Mouse (Mus musculus): ENCODE data around the gene Tnks1bp1. TPM values are rescaled to one million over a fixed set of nuclear protein-coding genes. Genes with fewer than 3 reads are reported as not detected.

Gene Tnks1bp1
- total RNA-seq, 2 experiments from 2014 or later = 109 to 131 TPM

GRCm38 (mm10) chr2:85067903-85068625 is 20.2 kb downstream of the Tnks1bp1 start:
- intact Hi-C loops (cut with DNase I) = no loop called here
- DNase-seq (ENCODE audit: low spot score in 2 of 2) = no peak

- intact Hi-C loops (cut with DNase I) = no loop called here
- no peak for DNase-seq (ENCODE audit: low spot score in 2 of 2)
Observed at GRCm38 (mm10) chr2:85068626-85069025, 20.8 kb downstream of the Tnks1bp1 start.

- intact Hi-C loops (cut with DNase I) = no loop called here
- DNase-seq (ENCODE audit: low spot score in 2 of 2) = no peak
Observed at GRCm38 (mm10) chr2:85070086-85070485, 22.3 kb downstream of the Tnks1bp1 start.

- intact Hi-C loops (cut with DNase I) = no loop called here
- no peak for DNase-seq (ENCODE audit: low spot score in 2 of 2)
Observed at GRCm38 (mm10) chr2:85071921-85072320, 24.1 kb downstream of the Tnks1bp1 start.

- DNase-seq (ENCODE audit: low spot score in 2 of 2) = no peak
Observed at GRCm38 (mm10) chr2:85073751-85074150, 25.9 kb downstream of the Tnks1bp1 start.

GRCm38 (mm10) chr2:85088716-85089646 is 41.2 kb downstream of the Tnks1bp1 start:
- intact Hi-C loops (cut with DNase I) = no loop called here

More at GRCm38 (mm10) chr2:85073751-85074150, 25.9 kb downstream of the Tnks1bp1 start:
- intact Hi-C loops (cut with DNase I) = no loop called here

GRCm38 (mm10) chr2:85091325-85091724 is 43.5 kb downstream of the Tnks1bp1 start:
- DNase-seq (ENCODE audit: low spot score in 2 of 2) = no peak
- intact Hi-C loops (cut with DNase I) = no loop called here

More at GRCm38 (mm10) chr2:85088716-85089646, 41.2 kb downstream of the Tnks1bp1 start:
- no peak for DNase-seq (ENCODE audit: low spot score in 2 of 2)

- intact Hi-C loops (cut with DNase I) = no loop called here
- no peak for DNase-seq (ENCODE audit: low spot score in 2 of 2)
Observed at GRCm38 (mm10) chr2:85093376-85093775, 45.6 kb downstream of the Tnks1bp1 start.

- peak in 1 of 2 experiments; percentile 2 for DNase-seq (ENCODE audit: low spot score in 2 of 2)
- intact Hi-C loops (cut with DNase I) = no loop called here
Observed at GRCm38 (mm10) chr2:85095906-85096305, 48.1 kb downstream of the Tnks1bp1 start.

GRCm38 (mm10) chr2:85098014-85098413 is 50.2 kb downstream of the Tnks1bp1 start:
- intact Hi-C loops (cut with DNase I) = no loop called here
- no peak for DNase-seq (ENCODE audit: low spot score in 2 of 2)

GRCm38 (mm10) chr2:85098824-85099511 is 51.1 kb downstream of the Tnks1bp1 start:
- DNase-seq (ENCODE audit: low spot score in 2 of 2) = no peak
- intact Hi-C loops (cut with DNase I) = no loop called here

GRCm38 (mm10) chr2:85103201-85103600 is 55.4 kb downstream of the Tnks1bp1 start:
- DNase-seq (ENCODE audit: low spot score in 2 of 2) = no peak
- intact Hi-C loops (cut with DNase I) = no loop called here

- DNase-seq (ENCODE audit: low spot score in 2 of 2) = no peak
- intact Hi-C loops (cut with DNase I) = no loop called here
Observed at GRCm38 (mm10) chr2:85105426-85106013, 57.7 kb downstream of the Tnks1bp1 start.

- intact Hi-C loops (cut with DNase I) = no loop called here
- DNase-seq (ENCODE audit: low spot score in 2 of 2) = no peak
Observed at GRCm38 (mm10) chr2:85106068-85106790, 58.4 kb downstream of the Tnks1bp1 start.

- intact Hi-C loops (cut with DNase I) = no loop called here
- no peak for DNase-seq (ENCODE audit: low spot score in 2 of 2)
Observed at GRCm38 (mm10) chr2:85106941-85107340, 59.1 kb downstream of the Tnks1bp1 start.

- DNase-seq (ENCODE audit: low spot score in 2 of 2) = no peak
- intact Hi-C loops (cut with DNase I) = no loop called here
Observed at GRCm38 (mm10) chr2:85110288-85110875, 62.6 kb downstream of the Tnks1bp1 start.

Data from left cerebral cortex, postnatal 36 days (tissue).